Mouse (Mus musculus) limb, embryonic 13.5 days (tissue): ENCODE measurements around the gene Csf1. TPM values are rescaled to one million over a fixed set of nuclear protein-coding genes. Genes with fewer than 3 reads are reported as not detected.

Source experiments
- ATAC-seq: fragments of 200-750 bp; cut with Nextera tagmentation; 2 replicates; pipeline ENCODE4 v1.8.0; 2017; ENCODE audit warnings: low read depth, moderate number of reproducible peaks, moderate TSS enrichment; ENCODE audit not compliant: low FRiP score
- H3K27ac ChIP-seq: fragments of 300-500 bp; sonication (generic); 2 replicates; pipeline ENCODE4 v1.5.1; 2015; ENCODE audit warnings: inconsistent platforms, mild to moderate bottlenecking, moderate library complexity
- H3K27me3 ChIP-seq: fragments of 300-500 bp; sonication (generic); 2 replicates; pipeline ENCODE4 v1.6.1; 2015; ENCODE audit warnings: mild to moderate bottlenecking, inconsistent platforms
- H3K36me3 ChIP-seq: fragments of 300-500 bp; sonication (generic); 2 replicates; pipeline ENCODE4 v1.6.1; 2015; ENCODE audit warnings: inconsistent platforms, mild to moderate bottlenecking, moderate library complexity
- H3K4me1 ChIP-seq: fragments of 300-500 bp; sonication (generic); 2 replicates; pipeline ENCODE4 v1.6.1; 2015; ENCODE audit warnings: inconsistent platforms
- H3K4me2 ChIP-seq: fragments of 300-500 bp; sonication (generic); replicated peaks from 2 replicates; pipeline ENCODE4 v1.6.1; 2015; ENCODE audit warnings: inconsistent platforms, mild to moderate bottlenecking, moderate library complexity
- H3K4me3 ChIP-seq: fragments of 300-500 bp; sonication (generic); 2 replicates; pipeline ENCODE4 v1.5.1; 2015; ENCODE audit warnings: moderate library complexity, mild to moderate bottlenecking, inconsistent platforms
- H3K9ac ChIP-seq: fragments of 300-500 bp; sonication (generic); 2 replicates; pipeline ENCODE4 v1.6.1; 2015; ENCODE audit warnings: mild to moderate bottlenecking, inconsistent platforms
- H3K9me3 ChIP-seq: fragments of 300-500 bp; sonication (generic); 2 replicates; pipeline ENCODE4 v1.6.1; 2016; ENCODE audit warnings: inconsistent platforms
- WGBS: fragments of 180-500 bp; shearing (Covaris S2); methylation state at CpG from one replicate; pipeline ENCODE4 v1.1.7; 2015; 5-methylcytosine and 5-hydroxymethylcytosine counted together
- polyA plus RNA-seq: library from polyadenylated mRNA; unstranded; fragments of >200 nt; fragmentation: Nextera tagmentation; extraction: Ambion mirVana; gene quantifications from 2 replicates; pipeline ENCODE4 v1.2.1, GENCODE M21; 2015

The Csf1 gene
- polyA plus RNA-seq, 1 experiment from 2014 or later: 10.2 TPM

DNA sequence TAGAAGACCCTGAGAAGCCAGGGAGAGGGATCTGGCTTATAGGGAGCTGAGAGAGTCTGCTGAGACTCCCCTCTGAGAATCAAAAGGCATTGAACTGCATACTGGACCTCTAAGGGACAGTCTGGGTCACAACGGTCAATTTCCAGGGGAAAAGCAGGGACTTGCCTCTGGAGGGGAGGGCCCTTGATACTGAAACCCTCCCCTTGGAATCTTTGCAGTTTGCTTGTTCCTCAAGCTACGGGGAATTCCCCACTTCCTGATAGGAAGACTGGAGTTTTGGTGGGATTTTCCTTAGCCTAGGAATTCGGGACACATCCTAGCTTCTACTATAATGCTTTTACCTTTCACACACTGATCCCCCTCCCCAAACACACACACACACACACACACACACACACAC is 15.5 kb upstream of the Csf1 start:
- H3K27ac ChIP-seq: no peak overlapping the region
- H3K4me2 ChIP-seq: no peak overlapping the region
- 0 out of 2 replicates have a peak overlapping the region, but pooled peaks have one; percentile 25 for H3K9ac ChIP-seq
- peaks cover 4% of the 10 kb centered on the region; the same call in 1 of the 2 replicates for H3K27me3 ChIP-seq
- 42% methylated on average over 3 of the region's 3 CpGs for WGBS
- peaks cover 16% of the 10 kb centered on the region; the same call in 1 of the 2 replicates for H3K4me1 ChIP-seq
- H3K9me3 ChIP-seq: no peaks in the 10 kb centered on the region
- ATAC-seq: no peak
- no peaks in the 10 kb centered on the region for H3K36me3 ChIP-seq
- H3K4me3 ChIP-seq: no peak overlapping the region

DNA sequence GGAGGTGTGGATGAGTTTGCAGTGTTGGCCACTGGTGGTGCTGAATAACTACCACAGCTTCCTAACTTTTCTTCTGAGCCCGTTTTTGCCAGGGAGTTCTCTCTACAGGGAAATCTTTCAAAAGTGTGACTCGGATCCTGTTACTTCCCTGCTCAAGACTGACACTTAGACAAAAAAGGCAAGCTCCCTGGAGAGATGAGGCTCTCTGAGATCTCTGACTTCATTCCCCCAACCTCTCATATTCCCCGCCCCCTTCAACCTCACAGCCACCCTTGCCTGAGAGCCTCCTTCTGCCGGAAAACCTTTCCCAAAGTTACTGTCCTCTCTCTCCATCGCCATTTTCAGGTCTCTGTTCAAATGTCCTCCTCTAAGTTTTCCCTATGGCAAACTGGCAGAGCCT is 14.8 kb upstream of the Csf1 start:
- Histone ChIP-seq H3K4me3 (no peak overlapping the region), H3K36me3 (no peaks in the 10 kb centered on the region), H3K9ac (no peak overlapping the region), H3K4me2 (no peak overlapping the region), H3K27ac (no peak overlapping the region), H3K4me1 (peaks cover 16% of the 10 kb centered on the region; the same call in 1 of the 2 replicates), H3K27me3 (peaks cover 4% of the 10 kb centered on the region; the same call in 1 of the 2 replicates), H3K9me3 (no peaks in the 10 kb centered on the region)
- ATAC-seq: no peak
- WGBS: 42% methylated on average over 5 of the region's 5 CpGs

DNA sequence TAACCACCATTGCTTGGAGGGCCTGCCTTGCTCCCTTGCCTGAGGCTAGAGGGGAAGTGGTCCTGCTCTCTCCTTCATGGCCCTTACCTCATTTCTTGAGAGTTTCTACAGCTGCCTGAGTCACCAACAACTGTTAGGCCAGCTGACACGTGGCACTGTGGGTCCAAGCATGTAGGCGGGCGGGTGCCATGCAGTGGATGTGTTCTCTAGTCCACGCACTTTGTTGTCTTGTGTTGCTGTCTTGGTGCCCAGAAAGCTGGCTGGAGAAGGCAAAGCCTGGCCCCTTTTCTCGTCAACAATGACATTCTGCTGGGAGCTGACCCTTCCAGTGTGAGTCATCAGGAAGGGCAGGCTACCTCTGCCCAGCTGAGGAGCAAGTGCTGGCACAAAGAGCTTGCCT is 12.6 kb upstream of the Csf1 start:
- no peak overlapping the region for H3K4me3 ChIP-seq
- peaks cover 7% of the 10 kb centered on the region; the same call in 1 of the 2 replicates for H3K27me3 ChIP-seq
- H3K27ac ChIP-seq: no peak overlapping the region
- peaks cover 27% of the 10 kb centered on the region for H3K4me1 ChIP-seq
- ATAC-seq: no peak
- WGBS: 78% methylated on average over 5 of the region's 5 CpGs
- H3K4me2 ChIP-seq: no peak overlapping the region
- H3K36me3 ChIP-seq: no peaks in the 10 kb centered on the region
- no peaks in the 10 kb centered on the region for H3K9me3 ChIP-seq
- H3K9ac ChIP-seq: no peak overlapping the region

DNA sequence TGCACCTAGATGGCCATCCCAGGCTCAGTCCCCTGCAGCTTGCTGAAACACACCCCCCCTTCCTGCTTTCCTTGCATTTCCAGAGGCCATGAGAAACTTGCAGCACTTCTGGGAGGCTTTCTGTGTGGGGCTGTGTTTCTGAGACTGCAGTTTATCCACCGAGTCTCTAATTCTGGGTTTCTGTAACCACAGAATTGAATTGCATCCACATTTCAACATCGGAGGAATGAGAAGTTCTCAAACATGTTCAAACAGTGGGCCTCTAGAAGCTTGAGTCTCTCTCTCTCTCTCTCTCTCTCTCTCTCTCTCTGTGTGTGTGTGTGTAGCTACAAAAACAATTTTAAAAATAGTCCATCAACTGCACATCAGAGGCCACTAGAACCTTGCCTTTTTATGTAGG is 9.4 kb upstream of the Csf1 start:
- 70% methylated on average over 2 of the region's 2 CpGs for WGBS
- Histone ChIP-seq H3K36me3 (no peaks in the 10 kb centered on the region), H3K9me3 (no peaks in the 10 kb centered on the region), H3K4me1 (peaks cover 11% of the 10 kb centered on the region; the same call in 1 of the 2 replicates), H3K4me3 (no peak overlapping the region), H3K9ac (no peak overlapping the region), H3K4me2 (no peak overlapping the region), H3K27me3 (0 out of 2 replicates have a peak, but pooled peaks cover 3% of the 10 kb centered on the region), H3K27ac (no peak overlapping the region)
- ATAC-seq: no peak

DNA sequence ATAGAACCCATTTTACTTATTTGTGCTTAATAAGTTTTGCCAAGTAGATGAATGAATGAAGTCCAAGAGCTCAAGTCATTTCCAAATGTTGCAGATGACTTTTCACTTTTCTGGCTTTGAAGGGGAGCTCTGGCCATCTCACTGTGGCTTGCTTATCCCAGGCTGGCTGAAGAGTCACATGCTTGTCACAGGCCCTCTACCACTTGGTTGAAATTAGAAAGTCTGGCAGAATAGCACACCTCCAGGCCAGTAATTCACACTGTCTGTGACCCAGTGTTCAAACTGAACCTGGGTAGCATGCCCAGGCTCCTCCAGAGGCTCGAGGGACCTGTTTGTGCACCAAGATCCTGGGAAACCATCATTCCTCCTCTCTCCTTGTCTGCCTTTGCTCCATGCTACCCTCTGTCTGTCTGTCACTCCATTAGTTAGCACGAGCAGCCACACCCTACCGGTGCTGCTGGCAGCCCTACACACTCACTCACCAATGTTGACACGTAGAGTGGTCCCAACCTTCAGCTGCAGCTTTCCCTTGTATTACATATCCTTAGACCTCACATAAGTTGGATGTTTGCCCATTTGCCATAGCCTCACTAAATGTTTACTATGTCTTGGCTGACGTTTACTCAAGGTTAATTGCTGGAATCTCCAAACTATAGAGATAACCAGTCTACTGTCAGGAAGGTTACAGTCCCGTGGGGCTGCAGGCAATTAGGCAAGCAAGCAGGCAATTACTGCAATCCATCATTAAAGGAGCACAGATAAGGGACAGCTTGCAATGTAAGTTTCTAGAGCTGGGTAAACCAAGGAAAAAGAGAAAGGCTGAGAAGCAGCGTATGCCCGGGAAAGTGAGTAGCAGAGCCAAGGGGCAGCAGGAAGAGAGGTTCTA is 8.1 kb upstream of the Csf1 start:
- no peak for ATAC-seq
- Histone ChIP-seq H3K9me3 (no peaks in the 10 kb centered on the region), H3K4me2 (no peak overlapping the region), H3K27me3 (0 out of 2 replicates have a peak, but pooled peaks cover 3% of the 10 kb centered on the region), H3K4me3 (no peak overlapping the region), H3K36me3 (no peaks in the 10 kb centered on the region), H3K9ac (no peak overlapping the region), H3K27ac (no peak overlapping the region), H3K4me1 (peaks cover 11% of the 10 kb centered on the region; the same call in 1 of the 2 replicates)
- 38% methylated on average over 8 of the region's 8 CpGs for WGBS

DNA sequence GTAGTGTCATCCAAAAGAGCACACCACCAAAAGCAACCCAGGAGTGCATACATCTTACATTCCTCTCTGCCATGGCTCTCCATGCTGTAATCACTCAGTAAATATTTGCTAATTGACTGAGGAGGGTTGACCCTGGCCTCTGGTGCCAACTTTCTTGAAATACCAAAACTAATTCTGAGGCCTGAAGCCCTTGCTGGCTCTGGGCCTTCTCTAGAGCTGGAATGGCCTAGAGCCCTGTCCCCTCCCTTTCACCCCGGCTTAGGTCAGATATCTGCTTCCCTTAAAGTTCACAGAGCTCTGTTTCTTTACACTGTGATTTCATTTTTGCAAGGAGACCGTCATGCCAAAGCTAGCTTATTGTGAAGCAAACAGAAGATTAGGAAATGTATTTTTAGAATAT is 6.5 kb upstream of the Csf1 start:
- H3K4me1 ChIP-seq: peaks cover 11% of the 10 kb centered on the region; the same call in 1 of the 2 replicates
- no peak for ATAC-seq
- no peaks in the 10 kb centered on the region for H3K9me3 ChIP-seq
- no peak overlapping the region for H3K4me3 ChIP-seq
- WGBS: 67% methylated on average over 2 of the region's 2 CpGs
- no peak overlapping the region for H3K4me2 ChIP-seq
- H3K27me3 ChIP-seq: 0 out of 2 replicates have a peak, but pooled peaks cover 3% of the 10 kb centered on the region
- no peaks in the 10 kb centered on the region for H3K36me3 ChIP-seq
- H3K9ac ChIP-seq: no peak overlapping the region
- H3K27ac ChIP-seq: no peak overlapping the region

DNA sequence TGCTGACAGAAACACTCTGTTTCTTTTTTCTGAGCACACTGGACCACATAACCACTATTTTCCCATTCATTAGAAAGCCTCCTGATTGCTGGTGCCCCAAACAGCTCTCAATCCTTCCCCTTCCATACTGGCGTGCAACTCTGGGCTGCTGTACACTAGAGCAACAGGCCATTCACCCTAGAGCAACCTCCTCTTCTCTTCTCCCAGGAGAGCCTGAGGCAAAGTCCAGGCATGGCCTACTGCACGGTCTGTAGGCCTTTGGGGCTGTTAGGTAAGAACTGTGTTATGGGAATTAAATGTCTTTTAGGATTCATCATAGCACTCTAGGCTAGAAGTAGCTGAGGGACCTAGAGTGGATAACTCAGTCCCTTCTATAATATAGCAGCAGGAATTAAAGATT is 5.7 kb upstream of the Csf1 start:
- ATAC-seq: no peak

DNA sequence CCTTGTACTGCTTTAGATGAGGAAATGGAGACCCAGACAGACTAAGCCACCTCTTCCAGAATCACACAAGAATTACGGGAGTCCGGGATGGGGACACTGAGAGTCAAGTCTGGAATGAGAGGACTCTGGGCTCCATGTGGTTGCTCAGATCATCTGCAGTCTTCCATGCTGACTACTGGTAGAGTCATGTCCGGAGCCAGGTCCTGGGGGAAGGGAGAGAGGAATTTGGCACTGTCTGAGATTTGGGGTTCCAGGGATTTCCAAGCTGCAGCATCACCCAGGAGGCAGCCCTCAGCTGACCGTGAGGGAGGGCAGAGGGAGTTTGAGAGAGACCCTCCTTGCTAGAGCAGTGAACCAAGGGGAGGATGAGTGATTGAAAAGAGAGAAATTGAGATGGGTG is 3.3 kb upstream of the Csf1 start:
- Histone ChIP-seq H3K27ac (no peak overlapping the region), H3K4me3 (no peak overlapping the region), H3K9ac (no peak overlapping the region), H3K27me3 (0 out of 2 replicates have a peak, but pooled peaks cover 3% of the 10 kb centered on the region), H3K4me1 (peaks cover 19% of the 10 kb centered on the region), H3K4me2 (no peak overlapping the region), H3K9me3 (no peaks in the 10 kb centered on the region), H3K36me3 (no peaks in the 10 kb centered on the region)
- WGBS: 80% methylated on average over 4 of the region's 4 CpGs
- ATAC-seq: no peak

More for the DNA sequence above, 5.7 kb upstream of the Csf1 start:
- no peak overlapping the region for H3K4me2 ChIP-seq
- no peak overlapping the region for H3K27ac ChIP-seq
- no peak overlapping the region for H3K9ac ChIP-seq
- no peak overlapping the region for H3K4me3 ChIP-seq
- 76% methylated on average over 2 of the region's 2 CpGs for WGBS
- H3K4me1 ChIP-seq: peaks cover 11% of the 10 kb centered on the region; the same call in 1 of the 2 replicates
- no peaks in the 10 kb centered on the region for H3K9me3 ChIP-seq
- 0 out of 2 replicates have a peak, but pooled peaks cover 3% of the 10 kb centered on the region for H3K27me3 ChIP-seq
- H3K36me3 ChIP-seq: no peaks in the 10 kb centered on the region

DNA sequence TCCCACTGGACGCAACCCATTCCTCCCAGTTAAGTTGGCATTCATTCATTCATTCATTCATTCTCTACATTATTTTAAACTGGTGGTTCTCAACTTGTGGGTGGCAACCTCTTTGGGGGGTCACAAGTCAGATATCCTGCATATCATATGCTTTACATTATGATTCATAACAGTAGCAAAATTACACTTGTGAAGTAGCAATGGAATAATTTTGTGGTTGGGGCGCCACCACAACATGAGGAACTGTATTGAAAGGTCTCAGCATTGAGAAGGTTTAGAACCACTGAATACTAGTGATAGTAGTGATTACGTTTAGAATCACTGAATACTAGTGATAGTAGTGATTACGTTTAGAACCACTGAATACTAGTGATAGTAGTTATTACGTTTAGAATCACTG is 1.2 kb upstream of the Csf1 start:
- no peaks in the 10 kb centered on the region for H3K27me3 ChIP-seq
- no peak overlapping the region for H3K4me2 ChIP-seq
- H3K9ac ChIP-seq: no peak overlapping the region
- peaks cover 23% of the 10 kb centered on the region for H3K4me1 ChIP-seq
- H3K36me3 ChIP-seq: peaks cover 2% of the 10 kb centered on the region; the same call in 1 of the 2 replicates
- no peak for ATAC-seq
- H3K9me3 ChIP-seq: no peaks in the 10 kb centered on the region
- H3K27ac ChIP-seq: no peak overlapping the region
- no peak overlapping the region for H3K4me3 ChIP-seq
- 92% methylated on average over 5 of the region's 5 CpGs for WGBS

DNA sequence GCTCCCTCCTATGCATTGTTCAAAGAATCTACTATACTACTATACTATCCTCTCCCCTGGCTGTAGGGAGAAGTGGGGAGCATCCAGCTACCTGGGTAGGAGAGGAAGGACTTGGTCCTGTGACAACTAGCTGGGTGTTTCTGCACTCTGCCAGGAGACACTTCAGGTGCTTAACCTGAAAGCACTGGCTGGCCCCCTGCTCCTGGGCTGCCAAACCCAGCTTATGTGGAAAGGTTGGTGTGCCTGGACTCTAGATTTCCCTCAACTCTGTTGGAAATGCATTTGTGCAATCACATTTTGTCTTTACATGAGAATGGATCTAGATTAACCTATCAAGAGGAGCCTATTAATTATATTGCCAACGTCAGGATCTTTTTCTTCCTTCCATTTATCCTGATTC is 502 bp upstream of the Csf1 start:
- H3K36me3 ChIP-seq: peaks cover 9% of the 10 kb centered on the region
- H3K27ac ChIP-seq: peak overlapping the region; percentile 88; the same call in 1 of the 2 replicates
- no peaks in the 10 kb centered on the region for H3K9me3 ChIP-seq
- H3K4me2 ChIP-seq: peak overlapping the region; percentile 89
- WGBS: 74% methylated on average over 1 of the region's 1 CpGs
- no peak overlapping the region for H3K9ac ChIP-seq
- H3K27me3 ChIP-seq: no peaks in the 10 kb centered on the region
- H3K4me3 ChIP-seq: peak overlapping the region; percentile 79
- ATAC-seq: no peak
- H3K4me1 ChIP-seq: peaks cover 23% of the 10 kb centered on the region

DNA sequence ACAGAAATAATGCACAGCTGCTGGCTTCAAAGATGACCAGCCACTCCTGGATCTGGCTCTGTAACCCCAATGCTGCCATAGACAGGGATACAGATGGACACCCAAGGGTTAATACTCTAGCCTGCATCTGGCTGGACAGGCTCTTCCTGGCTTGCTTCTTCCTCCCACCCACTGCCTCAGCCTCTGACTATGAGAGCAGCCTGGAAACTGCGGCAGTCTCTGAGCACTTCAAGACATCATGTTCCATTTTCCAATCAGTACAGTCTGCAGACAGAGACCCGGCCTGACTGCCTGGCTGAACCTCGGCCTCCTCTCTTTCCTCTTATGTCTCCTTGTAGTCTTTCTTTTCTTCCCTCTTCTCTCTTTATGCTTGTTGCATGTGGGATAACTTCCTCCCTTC is 1.6 kb downstream of the Csf1 start:
- ATAC-seq: no peak
- Histone ChIP-seq H3K4me1 (peaks cover 23% of the 10 kb centered on the region), H3K4me2 (peak overlapping the region; percentile 89), H3K4me3 (peak overlapping the region; percentile 79), H3K27me3 (no peaks in the 10 kb centered on the region), H3K36me3 (peaks cover 19% of the 10 kb centered on the region), H3K9me3 (no peaks in the 10 kb centered on the region), H3K9ac (peak overlapping the region; percentile 94), H3K27ac (no peak overlapping the region)
- 21% methylated on average over 3 of the region's 3 CpGs for WGBS

DNA sequence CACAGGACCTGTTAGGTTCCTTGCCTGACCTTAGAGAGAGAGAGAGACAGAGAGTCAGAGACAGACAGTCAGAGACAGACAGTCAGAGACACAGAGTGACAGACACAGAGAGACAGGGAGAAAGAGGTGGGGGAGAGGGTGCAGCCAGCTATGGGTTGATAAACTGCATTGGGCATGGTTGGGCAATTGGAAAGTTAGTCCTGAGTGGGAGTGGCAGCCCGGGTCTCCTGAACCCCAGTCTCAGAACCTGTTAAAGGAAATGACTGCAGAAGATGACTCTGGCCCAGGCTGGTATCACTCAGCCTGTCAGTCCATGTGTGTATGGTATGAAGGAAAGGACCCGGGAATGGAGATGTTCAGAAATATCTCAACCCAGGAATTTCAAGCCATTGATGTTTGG is 2.1 kb downstream of the Csf1 start:
- Histone ChIP-seq H3K27me3 (no peaks in the 10 kb centered on the region), H3K27ac (no peak overlapping the region), H3K9me3 (no peaks in the 10 kb centered on the region), H3K4me2 (peak overlapping the region; percentile 89), H3K9ac (0 out of 2 replicates have a peak overlapping the region, but pooled peaks have one; percentile 94), H3K36me3 (peaks cover 24% of the 10 kb centered on the region), H3K4me3 (peak overlapping the region; percentile 79), H3K4me1 (peaks cover 23% of the 10 kb centered on the region)
- no peak for ATAC-seq
- WGBS: 65% methylated on average over 2 of the region's 2 CpGs
